ENCODE assay signal across 36 mouse cellular contexts in genomic region chr5:38213009-38213408, GRCm38 (mm10). TPM values are rescaled to one million over a fixed set of nuclear protein-coding genes. Genes with fewer than 3 reads are reported as not detected.
A peak's percentile ranks its signal among the peaks of the same experiment; 100 is the strongest.
DNase-seq lines count a peak whose midpoint lies in the region; ATAC-seq lines count a peak whose summit lies in the region.
"Had no signal": no experiment of that assay in that cellular context is flagged by ENCODE, and none has a peak within 500 bp of the region (broad histone marks: within the 10 kb centered on the region; RNA-seq: fewer than 3 reads in every experiment).

No protein-coding gene starts in this region.

- no peak overlapping the region for H3K4me3 ChIP-seq in neural tube, embryonic 15.5 days (replicated peaks)
- H3K4me3 ChIP-seq in embryonic facial prominence, embryonic 12.5 days, result no peak overlapping the region
- H3K4me3 ChIP-seq: erythroblast, embryonic 14.5 days; heart, embryonic 15.5 days; intestine, embryonic 15.5 days; liver, embryonic 13.5 days; megakaryocyte, embryonic 14.5 days; midbrain, embryonic 12.5 days; myocyte; neural tube, embryonic 13.5 days; stomach, embryonic 15.5 days had no signal

- ATAC-seq in neural tube, embryonic 15.5 days (ENCODE audit: low FRiP score), result no peak
- ATAC-seq in embryonic facial prominence, embryonic 12.5 days (ENCODE audit: insufficient number of reproducible peaks, insufficient read depth, low FRiP score, low TSS enrichment), result no peak
- ATAC-seq: activated CD4-positive, CD25-positive, alpha-beta regulatory T cell, adult 4 months; forebrain, embryonic 16.5 days; hindbrain, postnatal 0 days; intestine, embryonic 15.5 days; lung, postnatal 0 days had no signal

- H3K27ac ChIP-seq in neural tube, embryonic 15.5 days (replicated peaks), result no peak overlapping the region
- 0 out of 2 replicates have a peak overlapping the region, but pooled peaks have one; percentile 36 for H3K27ac ChIP-seq in embryonic facial prominence, embryonic 12.5 days
- H3K27ac ChIP-seq: heart, embryonic 15.5 days; hindbrain, postnatal 0 days; intestine, embryonic 15.5 days; kidney, postnatal 0 days; liver, embryonic 13.5 days; midbrain, embryonic 12.5 days; neural tube, embryonic 13.5 days; stomach, embryonic 15.5 days had no signal

- 91% methylated on average over 6 of the region's 6 CpGs for WGBS in neural tube, embryonic 15.5 days
- 47% methylated on average over 6 of the region's 6 CpGs for WGBS in embryonic facial prominence, embryonic 12.5 days

- H3K9me3 ChIP-seq in neural tube, embryonic 15.5 days (replicated peaks), result no peaks in the 10 kb centered on the region
- no peaks in the 10 kb centered on the region for H3K9me3 ChIP-seq in embryonic facial prominence, embryonic 12.5 days
- H3K9me3 ChIP-seq: heart, embryonic 15.5 days; intestine, embryonic 15.5 days; liver, embryonic 13.5 days; megakaryocyte, embryonic 14.5 days; midbrain, embryonic 12.5 days; neural tube, embryonic 13.5 days; stomach, embryonic 15.5 days had no signal

- H3K4me2 ChIP-seq in neural tube, embryonic 15.5 days, result no peak overlapping the region
- no peak overlapping the region for H3K4me2 ChIP-seq in embryonic facial prominence, embryonic 12.5 days (replicated peaks)
- H3K4me2 ChIP-seq: heart, embryonic 15.5 days; intestine, embryonic 15.5 days; liver, embryonic 13.5 days; midbrain, embryonic 12.5 days; neural tube, embryonic 13.5 days; stomach, embryonic 15.5 days had no signal

- H3K36me3 ChIP-seq in neural tube, embryonic 15.5 days, result peaks cover 68% of the 10 kb centered on the region
- peaks cover 72% of the 10 kb centered on the region for H3K36me3 ChIP-seq in embryonic facial prominence, embryonic 12.5 days

- peak; percentile 30 for DNase-seq in neural tube, embryonic 10.5 days (ENCODE audit: extremely low spot score, low spot score)
- DNase-seq in layer of hippocampus, adult 18-20 months (ENCODE audit: low spot score in 2 of 2), result peak; percentile 60 to 76
- peak; percentile 45 to 60 for DNase-seq in layer of hippocampus, postnatal 14 days (ENCODE audit: low spot score in 2 of 2)
- no peak for DNase-seq in thymus, postnatal 25 days
- DNase-seq in left cerebral cortex, adult 9 months (ENCODE audit: low spot score in 2 of 2), result no peak
- DNase-seq in urinary bladder, adult 18-20 months (ENCODE audit: low spot score in 2 of 2), result no peak
- DNase-seq: adrenal gland, adult 2 months; adrenal gland, postnatal 36 days; B cell, adult 2 months; cerebellum, adult 8-10 months; cerebellum, postnatal 25 days; gastrocnemius, postnatal 10 days; kidney, postnatal 4 days; liver, embryonic 13.5 days; lung, adult 18-20 months; lung, postnatal 4 days; retina, postnatal 1 day; right cerebral cortex, postnatal 25 days; thymus, adult 18-20 months; thymus, postnatal 4 days had no signal

- no peak overlapping the region for H3K9ac ChIP-seq in neural tube, embryonic 15.5 days (replicated peaks)
- H3K9ac ChIP-seq in embryonic facial prominence, embryonic 12.5 days, result no peak overlapping the region
- H3K9ac ChIP-seq: heart, embryonic 15.5 days; intestine, embryonic 15.5 days; liver, embryonic 13.5 days; midbrain, embryonic 12.5 days; neural tube, embryonic 13.5 days; stomach, embryonic 15.5 days had no signal

- H3K27me3 ChIP-seq in neural tube, embryonic 15.5 days (replicated peaks), result no peaks in the 10 kb centered on the region
- H3K27me3 ChIP-seq in embryonic facial prominence, embryonic 12.5 days, result no peaks in the 10 kb centered on the region
- H3K27me3 ChIP-seq: CH12.LX; heart, embryonic 15.5 days; intestine, embryonic 15.5 days; liver, embryonic 13.5 days; megakaryocyte, embryonic 14.5 days; midbrain, embryonic 12.5 days; neural tube, embryonic 13.5 days; stomach, embryonic 15.5 days had no signal

- H3K4me1 ChIP-seq in neural tube, embryonic 15.5 days, result peaks cover 6% of the 10 kb centered on the region; the same call in 1 of the 2 replicates
- H3K4me1 ChIP-seq in embryonic facial prominence, embryonic 12.5 days, result no peaks in the 10 kb centered on the region; the same call in 1 of the 2 replicates
- H3K4me1 ChIP-seq: heart, embryonic 15.5 days; intestine, embryonic 15.5 days; midbrain, embryonic 12.5 days; stomach, embryonic 15.5 days had no signal

RNA-seq across cellular contexts. Expression of gene Zbtb49, which starts 7.2 kb away (rescaled TPM):
- 15.0 and 16.2 TPM in 2 replicates for polyA plus RNA-seq in neural tube, embryonic 15.5 days (2015; fragmentation: Nextera tagmentation; extraction: Ambion mirVana)
- 18.7 and 19.5 TPM in 2 replicates for polyA plus RNA-seq in embryonic facial prominence, embryonic 12.5 days (2016; fragmentation: Nextera tagmentation; extraction: Ambion mirVana)
- 10 to 100 TPM; 18.5 to 20.1 TPM for total RNA-seq in layer of hippocampus, adult 18-20 months (2021)
- 10 to 100 TPM; 17.5 to 19.6 TPM for total RNA-seq in layer of hippocampus, postnatal 14 days (2021)

RNA-seq across cellular contexts. Expression of gene Lyar, which starts 7.3 kb away (rescaled TPM):
- polyA plus RNA-seq in neural tube, embryonic 15.5 days (2015; fragmentation: Nextera tagmentation; extraction: Ambion mirVana), result 38.7 and 54.4 TPM in 2 replicates
- 118 and 122 TPM in 2 replicates for polyA plus RNA-seq in embryonic facial prominence, embryonic 12.5 days (2016; fragmentation: Nextera tagmentation; extraction: Ambion mirVana)
- total RNA-seq in layer of hippocampus, adult 18-20 months (2021), result 10 to 100 TPM; 10.0 to 10.8 TPM
- 10 to 100 TPM; 11.4 to 12.9 TPM for total RNA-seq in layer of hippocampus, postnatal 14 days (2021)

RNA-seq across cellular contexts. Expression of gene Tmem128, which starts 47.0 kb away (rescaled TPM):
- polyA plus RNA-seq in neural tube, embryonic 15.5 days (2015; fragmentation: Nextera tagmentation; extraction: Ambion mirVana), result 96.4 and 100 TPM in 2 replicates
- 66.1 and 71.3 TPM in 2 replicates for polyA plus RNA-seq in embryonic facial prominence, embryonic 12.5 days (2016; fragmentation: Nextera tagmentation; extraction: Ambion mirVana)
- 10 to 100 TPM; 29.7 to 31.1 TPM for total RNA-seq in layer of hippocampus, adult 18-20 months (2021)
- 10 to 100 TPM; 40.0 to 40.5 TPM for total RNA-seq in layer of hippocampus, postnatal 14 days (2021)

RNA-seq across cellular contexts. Expression of gene Nsg1, which starts 53.3 kb away (rescaled TPM):
- 1,201 and 1,460 TPM in 2 replicates for polyA plus RNA-seq in neural tube, embryonic 15.5 days (2015; fragmentation: Nextera tagmentation; extraction: Ambion mirVana)
- 177 and 200 TPM in 2 replicates for polyA plus RNA-seq in embryonic facial prominence, embryonic 12.5 days (2016; fragmentation: Nextera tagmentation; extraction: Ambion mirVana)
- 100 to 1,000 TPM; 425 to 451 TPM for total RNA-seq in layer of hippocampus, adult 18-20 months (2021)
- 100 to 1,000 TPM; 561 to 567 TPM for total RNA-seq in layer of hippocampus, postnatal 14 days (2021)
- polyA plus RNA-seq: erythroblast, embryonic 14.5 days had no signal

Comparison
In these comparisons a context has a peak if more than half of its experiments do, and no peak if none do; other contexts are left out.
1. DNase-seq: peak in neural tube, embryonic 10.5 days (single experiment), layer of hippocampus, adult 18-20 months (2 of 2) and layer of hippocampus, postnatal 14 days (2 of 2); none in thymus, postnatal 25 days (single experiment), left cerebral cortex, adult 9 months (0 of 2) and urinary bladder, adult 18-20 months (0 of 2).